Mouse (Mus musculus): ENCODE results near the gene Cd164l2.
A peak's percentile ranks its signal among the peaks of the same experiment; 100 is the strongest.

Cd164l2 gene

GRCm38 (mm10) chr4:133211751-133212561 lies at the start of gene Cd164l2, which contains the start of gene Gpr3:
Gene Cd164l2, plus strand, starts transcription at chr4:133212131.
Gene Gpr3, minus strand, starts transcription at chr4:133212536.
- no peak for DNase-seq

- DNase-seq, result no peak
Measured at GRCm38 (mm10) chr4:133162196-133162595, 49.7 kb upstream of the Cd164l2 start.

GRCm38 (mm10) chr4:133166773-133167172 lies 45.2 kb upstream of the Cd164l2 start:
- DNase-seq, result no peak

DNA sequence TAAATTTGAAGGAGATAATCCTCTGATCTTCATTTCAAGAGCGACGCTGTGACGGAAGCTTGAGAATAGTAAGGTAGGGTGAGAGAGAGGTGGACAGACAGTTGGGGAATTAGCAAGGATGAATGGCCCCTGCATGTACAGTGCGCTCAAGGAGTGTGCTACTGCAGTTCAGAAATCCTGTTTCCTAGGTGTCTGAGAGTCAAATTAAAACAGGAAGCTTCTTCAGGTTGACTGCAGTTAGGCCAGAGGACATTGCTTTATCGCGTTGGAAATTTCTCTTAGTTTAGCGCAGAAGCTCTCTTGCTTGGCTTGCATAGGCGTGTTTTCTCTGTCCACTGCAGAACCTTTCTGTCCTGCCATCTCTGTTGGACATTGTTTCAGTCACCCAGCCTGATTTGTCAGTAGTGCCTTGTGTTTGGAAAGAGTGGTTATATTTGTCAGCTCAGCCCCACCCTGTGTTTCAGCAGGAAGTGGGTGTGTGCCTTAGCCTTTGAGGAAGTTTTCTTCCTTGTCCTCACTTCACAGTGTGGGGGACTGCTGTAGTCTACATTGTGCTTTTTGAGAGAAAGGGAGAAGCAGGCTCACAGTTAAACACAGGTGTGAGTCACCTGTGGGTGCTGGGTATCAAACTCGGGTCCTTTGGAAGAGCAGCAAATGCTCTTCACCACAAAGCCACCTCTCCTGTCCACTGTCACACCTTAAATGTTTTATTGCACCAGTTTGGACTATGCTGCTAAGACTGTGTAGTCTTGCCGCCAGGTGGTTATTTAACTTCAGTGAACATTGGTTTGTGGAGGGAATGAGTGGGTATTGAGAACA lies 42.5 kb upstream of the Cd164l2 start:
- DNase-seq, result peak; percentile 74 to 79

GRCm38 (mm10) chr4:133170056-133170524 lies 41.8 kb upstream of the Cd164l2 start:
- peak; percentile 43 to 49 for DNase-seq

DNA sequence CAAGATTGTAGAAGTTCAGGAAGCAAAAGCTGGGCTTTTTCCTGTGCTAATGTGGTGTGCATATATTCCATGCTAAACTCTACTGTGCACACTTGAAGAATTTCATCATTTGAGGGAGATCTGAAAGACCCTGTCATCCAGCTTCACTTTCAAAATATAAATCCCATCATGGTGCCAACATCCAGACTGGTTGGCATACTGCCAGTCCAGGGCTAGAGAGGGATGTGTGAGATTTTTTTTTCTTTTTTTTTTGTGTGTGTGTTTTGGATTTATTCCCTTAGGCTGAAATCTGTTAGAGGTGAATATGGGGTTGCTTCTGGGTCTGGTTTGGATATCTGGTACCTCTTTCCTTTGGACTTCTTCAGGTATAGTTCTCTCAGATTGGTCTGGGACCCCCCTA lies 41.3 kb upstream of the Cd164l2 start:
- no peak for DNase-seq

DNA sequence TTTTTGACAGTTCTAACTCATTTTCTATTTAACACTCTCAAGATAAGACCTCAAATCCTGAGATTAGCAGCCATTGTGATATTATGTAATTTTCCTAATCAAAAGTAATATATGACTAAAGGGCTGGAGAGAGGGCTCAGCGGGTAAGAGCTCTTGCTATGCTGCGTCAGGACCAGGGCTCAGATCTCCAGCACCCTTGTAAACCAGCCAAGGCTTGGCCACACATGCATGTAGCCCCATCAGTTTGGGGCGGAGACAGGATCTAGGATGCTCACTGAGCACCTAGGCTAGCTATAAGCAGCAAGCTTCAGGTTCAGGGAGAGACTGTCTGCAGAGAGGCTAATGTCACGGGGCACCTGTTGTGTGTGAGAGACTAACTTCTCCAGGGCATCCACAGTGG lies 39.5 kb upstream of the Cd164l2 start:
- no peak for DNase-seq

- DNase-seq, result peak in 1 of 2 experiments; percentile 54
Measured at GRCm38 (mm10) chr4:133174361-133174760, 37.6 kb upstream of the Cd164l2 start.

GRCm38 (mm10) chr4:133175274-133175673 lies 36.7 kb upstream of the Cd164l2 start:
- DNase-seq, result no peak

GRCm38 (mm10) chr4:133175998-133176760 lies 35.8 kb upstream of the Cd164l2 start:
- DNase-seq, result no peak

DNA sequence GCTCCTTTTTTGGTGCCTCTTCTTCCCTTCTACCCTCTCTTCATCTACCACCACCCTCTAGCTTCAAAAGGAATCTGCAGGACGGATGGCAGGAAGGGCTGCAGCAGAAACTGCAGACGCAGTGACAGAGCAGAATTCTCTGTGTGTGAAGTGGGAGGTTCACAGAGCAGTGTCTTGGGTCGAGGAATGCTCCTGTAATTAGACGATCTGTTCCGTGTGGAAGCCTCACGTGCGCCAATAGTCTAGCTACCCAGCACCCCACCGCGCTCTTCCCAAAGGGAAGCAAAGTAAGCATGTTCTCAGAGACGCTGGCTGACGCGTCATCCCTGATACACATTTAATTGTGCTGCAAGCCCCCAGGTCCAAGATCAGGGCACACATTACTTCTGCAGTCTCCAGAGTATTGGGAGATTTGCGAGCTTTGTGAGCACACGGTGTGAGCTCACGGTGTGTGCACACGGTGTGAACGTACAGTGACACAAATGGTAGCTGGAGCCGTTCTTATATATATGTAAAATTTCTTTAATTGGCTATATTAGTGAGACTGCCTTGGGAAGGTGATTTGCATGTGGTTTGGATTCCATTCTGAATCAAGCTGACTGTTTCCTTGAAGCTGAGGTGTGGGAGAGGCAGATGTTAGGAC lies 35.0 kb upstream of the Cd164l2 start:
- DNase-seq, result no peak

- no peak for DNase-seq
Measured at GRCm38 (mm10) chr4:133178305-133178704, 33.6 kb upstream of the Cd164l2 start.

- DNase-seq, result no peak
Measured at GRCm38 (mm10) chr4:133179258-133179657, 32.7 kb upstream of the Cd164l2 start.

DNA sequence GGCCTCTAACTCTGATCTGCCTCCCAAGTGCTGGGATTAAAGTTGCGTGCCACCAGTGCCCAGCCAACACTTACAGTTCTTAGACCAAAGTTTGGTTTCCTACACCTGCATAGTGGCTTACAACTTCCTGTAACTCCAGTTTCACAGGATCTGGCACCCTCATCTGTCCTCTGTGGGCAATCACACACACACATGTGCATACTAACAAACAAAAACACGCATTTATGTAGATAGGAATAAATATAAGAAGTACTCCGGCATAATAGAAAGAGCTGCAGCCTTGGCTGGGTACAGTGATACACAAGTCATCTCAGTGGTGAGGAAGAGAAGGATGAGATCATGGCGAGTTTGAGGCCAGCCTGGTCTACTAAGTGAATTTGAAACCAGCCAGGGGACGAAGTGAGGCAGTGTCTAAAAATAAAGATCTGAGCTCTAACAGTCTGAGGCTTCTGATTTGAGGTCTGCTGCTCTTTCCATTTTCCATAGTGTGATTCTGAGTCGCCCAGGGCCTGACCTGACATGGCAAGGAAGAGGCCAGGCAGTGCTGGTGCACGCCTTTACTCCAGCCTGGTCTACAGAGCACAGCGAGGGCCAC lies 29.4 kb upstream of the Cd164l2 start:
- DNase-seq, result no peak

DNA sequence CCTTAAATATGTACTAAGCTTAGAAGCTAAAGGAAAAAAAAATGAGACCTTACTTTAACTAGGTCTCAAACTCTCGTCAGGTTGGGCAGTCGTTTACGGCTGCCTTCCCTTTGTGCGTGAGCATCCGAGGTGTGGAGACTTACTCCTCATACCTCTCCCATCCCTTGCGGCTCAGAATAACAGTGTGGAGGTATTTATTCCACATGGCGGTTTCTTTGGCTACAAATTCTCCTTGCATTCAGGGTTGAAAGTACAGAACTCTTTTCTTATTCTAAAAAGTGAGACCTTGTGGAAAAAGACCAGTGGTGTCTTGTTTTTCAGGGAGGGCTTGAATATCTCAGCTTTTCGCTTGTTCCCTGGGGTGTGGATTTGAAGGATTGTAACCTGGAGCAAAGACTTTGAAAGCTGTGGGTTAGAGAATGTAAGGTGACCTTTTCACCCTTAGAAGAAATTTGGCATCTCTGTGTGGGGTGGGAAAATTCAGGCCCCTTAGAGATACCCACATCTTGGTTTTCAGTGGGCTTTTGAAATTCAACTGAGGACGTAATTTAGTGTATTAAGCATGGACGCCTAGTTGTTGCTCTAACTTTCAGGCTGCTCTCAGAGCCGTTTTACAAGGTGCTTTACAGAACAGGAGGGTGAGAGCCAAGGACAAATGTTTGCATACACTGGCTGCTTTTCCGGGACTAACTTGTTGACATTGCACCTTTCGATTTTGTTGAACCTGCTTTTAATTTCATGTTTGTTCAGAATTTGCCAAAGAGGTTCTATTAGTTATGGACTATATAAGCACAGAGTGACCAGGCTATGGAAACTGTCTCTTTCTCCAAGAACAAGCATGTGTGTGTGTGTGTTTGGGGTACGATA lies 27.7 kb upstream of the Cd164l2 start:
- peak in 1 of 2 experiments; percentile 43 for DNase-seq

DNA sequence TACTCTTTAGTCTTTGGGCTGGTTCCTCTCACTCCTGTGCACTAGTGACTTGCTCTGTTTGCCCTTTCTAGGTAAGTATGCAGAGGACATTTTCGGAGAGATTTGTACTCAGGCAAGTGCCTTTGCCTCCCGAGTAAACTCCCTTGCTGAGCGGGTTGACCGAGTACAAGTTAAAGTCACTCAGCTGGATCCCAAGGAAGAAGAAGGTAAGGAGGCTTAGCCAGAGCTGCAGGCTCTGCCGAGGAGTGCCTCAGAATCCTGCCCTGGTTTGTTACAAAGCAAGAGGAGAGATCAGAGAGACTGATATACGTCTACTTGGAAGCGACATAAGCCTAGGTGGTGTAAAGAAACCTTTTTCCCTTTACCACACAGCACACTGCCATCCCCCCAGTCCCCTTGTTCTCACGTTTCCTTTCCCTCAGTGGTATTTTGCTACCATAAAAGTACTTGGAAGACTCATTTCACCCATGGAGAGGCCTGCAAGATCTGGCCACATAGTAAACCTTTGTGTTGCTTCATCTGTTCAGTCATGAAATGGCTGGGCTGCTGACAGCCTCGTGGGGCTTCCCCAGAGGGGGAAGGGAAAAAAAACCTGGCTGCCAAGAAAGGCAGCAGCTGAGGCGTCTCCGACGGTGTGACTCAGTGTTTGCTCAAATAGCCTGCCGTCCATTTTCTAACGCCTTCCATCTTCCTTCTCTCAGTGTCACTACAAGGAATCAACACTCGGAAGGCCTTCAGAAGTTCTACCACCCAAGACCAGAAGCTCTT lies 26.8 kb upstream of the Cd164l2 start:
- DNase-seq, result peak; percentile 71 to 83

DNA sequence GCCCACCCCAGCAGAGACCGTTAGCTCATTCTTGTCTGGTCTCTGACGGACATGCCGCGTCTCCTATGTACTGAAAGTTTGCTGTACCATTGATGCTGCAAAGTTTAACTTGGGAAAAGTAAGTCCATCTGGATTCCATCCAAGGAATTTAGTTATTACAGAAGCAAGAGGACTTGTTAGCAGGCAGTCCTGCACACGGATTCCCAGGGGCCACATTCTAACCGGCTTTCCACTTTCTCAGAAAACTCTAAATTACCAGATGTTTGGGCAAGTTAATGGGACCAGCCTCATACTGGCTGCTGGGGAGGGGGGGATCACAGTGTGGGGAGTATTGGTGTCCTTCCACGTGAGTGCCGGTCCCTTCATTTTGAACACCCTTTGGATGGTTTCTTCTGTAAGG lies 26.0 kb upstream of the Cd164l2 start:
- no peak for DNase-seq

- no peak for DNase-seq
Measured at GRCm38 (mm10) chr4:133186856-133187255, 25.1 kb upstream of the Cd164l2 start.

DNA sequence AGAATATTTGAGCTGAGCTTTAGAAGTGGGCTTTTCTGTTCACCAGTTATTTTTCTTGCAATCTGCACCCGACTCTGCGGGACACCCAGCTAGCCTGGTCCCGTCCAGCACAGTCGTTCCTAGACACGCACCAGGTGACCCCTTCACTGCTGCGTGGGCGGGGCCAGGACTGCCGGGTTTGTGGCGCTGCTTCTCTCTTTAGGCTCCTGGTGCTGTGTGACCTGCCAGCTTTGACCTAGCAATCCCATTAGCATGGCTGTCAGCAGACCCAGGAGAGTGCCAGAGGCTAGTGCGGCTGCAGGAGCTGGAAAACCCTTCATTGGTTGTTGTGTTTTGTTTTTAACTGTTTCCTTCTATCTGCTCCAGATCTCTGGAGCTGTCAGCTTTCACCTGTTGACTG lies 22.5 kb upstream of the Cd164l2 start:
- no peak for DNase-seq

DNA sequence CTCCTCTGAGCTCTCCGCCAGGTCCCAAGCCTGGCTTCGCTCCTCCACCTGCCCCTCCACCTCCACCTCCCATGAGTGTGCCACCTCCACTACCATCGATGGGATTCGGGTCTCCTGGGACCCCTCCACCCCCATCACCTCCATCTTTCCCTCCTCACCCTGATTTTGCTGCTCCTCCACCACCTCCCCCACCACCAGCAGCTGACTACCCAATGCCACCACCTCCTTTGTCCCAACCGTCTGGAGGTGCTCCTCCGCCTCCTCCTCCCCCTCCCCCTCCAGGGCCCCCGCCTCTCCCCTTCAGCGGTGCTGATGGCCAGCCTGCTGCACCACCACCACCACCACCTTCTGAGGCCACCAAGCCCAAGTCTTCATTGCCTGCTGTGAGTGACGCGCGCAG lies 17.4 kb upstream of the Cd164l2 start:
- no peak for DNase-seq

All from lung, adult 18-20 months (tissue).